Mouse (Mus musculus) mouse trophoblast stem cell (cell line): ENCODE measurements around the gene Kdm6b.
"Not testable (repeated sequence)": the region's sequence is repeated elsewhere in the genome, so short reads cannot be mapped to it uniquely, and the experiment has no call there.

Experiments used
- in situ Hi-C, 2 experiments: fragments of 300-500 bp; cut with MseI, MboI; formaldehyde crosslinking; loops; 2 replicates in 1 of 2; 3 replicates in 1 of 2; pipeline ENCODE4 v1.15.1; 2025

The Kdm6b gene

GRCm38 (mm10) chr11:69406282-69406681 is 7.2 kb downstream of the Kdm6b start:
- in situ Hi-C loops: loop anchor here (10.0 kb wide), 1 partner anchor 109 kb away; no protein-coding TSS in a partner anchor

GRCm38 (mm10) chr11:69405397-69406200 is 7.9 kb downstream of the Kdm6b start:
- in situ Hi-C loops: loop anchor here (10.0 kb wide), 1 partner anchor 109 kb away; no protein-coding TSS in a partner anchor

- in situ Hi-C loops: loop anchor here (10.0 kb wide), 1 partner anchor 110 kb away; no protein-coding TSS in a partner anchor
These were observed 8.7 kb downstream of the Kdm6b start for GRCm38 (mm10) chr11:69404595-69405396.

GRCm38 (mm10) chr11:69403691-69404594 is 9.5 kb downstream of the Kdm6b start:
- in situ Hi-C loops: loop anchor here (10.0 kb wide), 1 partner anchor 111 kb away; no protein-coding TSS in a partner anchor

GRCm38 (mm10) chr11:69401987-69402386 is 11.5 kb downstream of the Kdm6b start:
- in situ Hi-C loops: loop anchor here (10.0 kb wide), 1 partner anchor 113 kb away; no protein-coding TSS in a partner anchor

GRCm38 (mm10) chr11:69401210-69401637 is 12.3 kb downstream of the Kdm6b start:
- in situ Hi-C loops: loop anchor here (10.0 kb wide), 1 partner anchor 114 kb away; no protein-coding TSS in a partner anchor

GRCm38 (mm10) chr11:69400083-69400850 is 13.2 kb downstream of the Kdm6b start:
- in situ Hi-C loops: loop anchor here (10.0 kb wide), 1 partner anchor 115 kb away; no protein-coding TSS in a partner anchor

GRCm38 (mm10) chr11:69399201-69400082 is 14.0 kb downstream of the Kdm6b start:
- in situ Hi-C loops: loop anchor here (10.0 kb wide), 1 partner anchor 115 kb away; no protein-coding TSS in a partner anchor

- in situ Hi-C loops: no loop called here
These were observed 14.8 kb downstream of the Kdm6b start for GRCm38 (mm10) chr11:69398486-69399200.

- in situ Hi-C loops: no loop called here
These were observed 15.4 kb downstream of the Kdm6b start, which contains the start of gene Tmem88 for GRCm38 (mm10) chr11:69398059-69398458. TSS of gene Tmem88 (minus strand) at chr11:69398234.

GRCm38 (mm10) chr11:69397581-69398057 is 15.9 kb downstream of the Kdm6b start:
- in situ Hi-C loops: no loop called here

- in situ Hi-C loops: no loop called here
These were observed 16.7 kb downstream of the Kdm6b start for GRCm38 (mm10) chr11:69396772-69397171.

GRCm38 (mm10) chr11:69395634-69396373 is 17.7 kb downstream of the Kdm6b start:
- in situ Hi-C loops: no loop called here

- in situ Hi-C loops: not testable (repeated sequence)
These were observed 18.2 kb downstream of the Kdm6b start, which contains the start of the genes Naa38 and Cyb5d1 for GRCm38 (mm10) chr11:69395235-69395633. TSS of gene Naa38 (plus strand) at chr11:69395487. TSS of gene Cyb5d1 (minus strand) at chr11:69395631.

GRCm38 (mm10) chr11:69394591-69395167 is 18.8 kb downstream of the Kdm6b start:
- in situ Hi-C loops: not testable (repeated sequence)

GRCm38 (mm10) chr11:69390400-69391034 is 23.0 kb downstream of the Kdm6b start:
- in situ Hi-C loops: no loop called here
